Mouse (Mus musculus) cerebellum, postnatal 36 days (tissue): ENCODE data around the gene Ly75.

Source experiments
- DNase-seq, 2 experiments: peaks; one replicate each; pipeline ENCODE4 v3.0.0; 2021 to 2022; ENCODE audit warnings: mixed read lengths in 2 of 2

Ly75 gene

DNA sequence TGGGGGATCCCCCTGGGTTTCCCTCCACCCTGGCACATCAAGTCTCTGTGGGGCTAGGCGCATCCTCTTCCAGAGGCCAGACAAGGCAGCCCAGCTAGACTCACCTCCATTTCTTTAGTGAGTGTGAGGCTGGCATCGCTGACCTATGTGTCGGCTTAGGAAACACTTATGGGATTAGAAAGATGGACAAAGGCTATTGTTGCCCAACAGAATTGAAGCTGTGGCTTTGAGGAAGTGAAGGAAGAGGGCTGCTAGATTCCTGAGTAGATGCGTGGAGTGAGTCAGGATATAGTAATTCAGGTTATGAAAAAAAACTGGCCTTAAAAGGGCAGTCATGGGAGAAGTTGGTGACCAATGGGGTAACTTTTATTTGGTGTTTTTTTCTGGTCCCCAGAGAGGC is 13.6 kb downstream of the Ly75 start:
- DNase-seq, result no peak

DNA sequence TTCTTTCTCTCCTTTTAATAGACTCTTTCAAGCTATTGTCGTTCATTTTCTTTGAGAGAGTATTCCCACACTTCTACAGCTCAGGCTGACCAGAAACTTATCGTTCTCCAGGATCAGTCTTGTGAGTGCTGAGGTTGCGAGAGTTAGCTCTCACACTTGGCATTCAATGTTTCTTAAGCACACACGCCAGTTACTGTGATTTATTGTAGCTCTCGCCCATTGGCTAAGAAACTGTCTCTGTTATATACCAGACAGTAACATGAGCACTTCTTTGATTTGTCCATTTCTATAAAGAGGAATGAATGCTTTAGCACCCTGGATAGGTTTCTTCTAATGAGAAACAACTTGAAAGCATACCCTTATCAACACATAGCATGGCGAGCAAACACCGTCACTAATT is 15.2 kb downstream of the Ly75 start:
- no peak for DNase-seq

DNA sequence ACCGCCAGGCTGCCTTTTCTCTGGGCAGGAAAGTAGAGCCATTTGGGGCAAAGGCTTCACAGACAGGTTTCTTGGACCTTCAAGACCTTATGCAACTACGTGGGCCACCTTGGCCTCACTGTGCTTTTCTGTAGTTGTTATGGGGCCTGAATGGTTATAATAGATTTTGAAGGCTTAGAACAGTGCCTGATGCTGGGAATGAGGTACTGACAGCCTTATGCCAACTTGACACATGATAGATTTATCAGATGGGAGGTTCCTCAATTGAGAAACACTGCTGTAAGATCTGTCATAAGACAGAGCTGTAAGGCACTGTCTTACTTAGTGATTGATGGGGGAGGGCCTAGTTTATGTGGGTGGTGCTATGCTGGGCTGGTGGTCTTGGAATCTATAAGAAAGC is 15.9 kb downstream of the Ly75 start:
- no peak for DNase-seq

DNA sequence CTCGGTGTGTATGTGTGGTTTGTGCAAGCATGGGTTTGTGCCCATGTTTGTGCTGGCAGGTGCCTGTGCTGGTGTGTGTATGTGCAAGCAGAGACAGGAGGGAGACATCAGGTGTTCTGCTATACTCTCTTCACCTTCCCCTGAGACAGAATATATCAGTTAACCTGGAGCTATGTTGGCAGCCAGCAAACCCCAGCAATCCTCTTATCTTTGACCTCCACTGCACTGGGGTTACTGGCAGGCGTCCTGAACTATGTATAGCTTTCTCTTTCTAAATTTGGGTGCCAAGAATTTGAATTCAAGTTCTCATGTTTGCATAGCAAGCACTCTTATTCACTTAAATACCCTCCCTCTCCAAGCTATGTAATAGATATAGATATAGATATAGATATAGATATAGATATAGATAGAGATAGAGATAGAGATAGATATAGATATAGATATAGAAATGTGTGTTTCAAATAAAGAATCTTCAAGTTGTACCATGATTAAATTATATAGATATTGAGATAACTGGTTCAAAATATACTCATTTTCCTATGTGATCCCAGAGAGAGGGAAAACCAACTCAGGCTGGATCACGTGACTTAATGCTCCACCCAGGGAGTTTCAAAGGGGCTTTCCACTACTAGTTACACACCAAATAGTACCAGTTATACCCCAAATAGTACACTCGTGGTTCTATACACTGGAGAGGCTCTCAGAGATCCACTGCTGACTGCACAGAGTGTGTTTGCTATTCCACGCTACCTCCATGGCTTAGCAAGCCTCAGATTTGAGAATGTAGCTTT is 17.1 kb downstream of the Ly75 start:
- DNase-seq, result no peak

DNA sequence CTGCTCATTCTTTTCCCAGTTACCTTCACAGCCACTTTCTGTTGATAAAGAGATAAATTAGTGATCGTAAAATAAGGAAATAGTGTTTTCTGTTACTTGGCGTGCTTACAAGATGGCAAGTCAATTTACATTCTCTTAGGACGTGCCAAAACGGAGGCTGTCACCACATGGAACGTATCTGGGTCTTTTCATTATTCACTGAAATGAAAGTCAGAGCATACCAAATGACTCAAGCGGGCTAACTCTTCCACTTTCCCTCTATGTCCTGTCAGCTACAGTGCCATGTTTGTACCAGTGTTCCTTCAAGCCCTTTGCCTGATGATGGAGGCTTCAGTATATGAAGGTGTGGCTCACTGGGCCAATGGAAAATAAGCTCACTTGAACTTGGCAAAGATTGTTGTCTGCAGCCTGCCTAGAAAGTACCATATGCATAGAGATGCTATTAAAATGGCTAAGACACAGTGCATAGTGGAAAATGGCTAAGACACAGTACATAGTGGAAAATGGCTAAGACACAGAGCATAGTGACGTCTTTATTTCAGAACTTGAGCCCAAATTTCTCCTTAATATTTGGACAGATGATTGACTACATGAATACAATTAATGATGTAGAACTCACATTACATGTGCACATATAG is 17.8 kb downstream of the Ly75 start:
- DNase-seq, result no peak

DNA sequence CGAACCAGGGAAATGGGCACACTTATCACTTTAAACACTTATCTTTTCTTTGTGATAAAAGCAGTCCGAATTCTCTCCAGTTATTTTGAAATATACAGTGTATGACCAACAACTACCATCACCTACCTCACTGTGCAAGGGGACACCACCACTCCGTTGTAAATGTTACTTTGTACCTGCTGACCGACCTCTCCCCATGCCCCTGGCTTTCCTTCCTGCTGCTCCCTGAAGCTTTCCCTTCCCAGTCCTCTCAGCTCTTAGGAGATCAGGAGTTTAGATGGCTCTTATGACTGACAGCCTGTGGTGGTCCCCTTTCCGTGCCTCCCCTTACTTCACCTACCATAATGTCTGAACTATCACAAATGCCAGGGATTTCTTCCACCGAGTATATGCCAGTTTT is 21.0 kb downstream of the Ly75 start:
- no peak for DNase-seq

DNA sequence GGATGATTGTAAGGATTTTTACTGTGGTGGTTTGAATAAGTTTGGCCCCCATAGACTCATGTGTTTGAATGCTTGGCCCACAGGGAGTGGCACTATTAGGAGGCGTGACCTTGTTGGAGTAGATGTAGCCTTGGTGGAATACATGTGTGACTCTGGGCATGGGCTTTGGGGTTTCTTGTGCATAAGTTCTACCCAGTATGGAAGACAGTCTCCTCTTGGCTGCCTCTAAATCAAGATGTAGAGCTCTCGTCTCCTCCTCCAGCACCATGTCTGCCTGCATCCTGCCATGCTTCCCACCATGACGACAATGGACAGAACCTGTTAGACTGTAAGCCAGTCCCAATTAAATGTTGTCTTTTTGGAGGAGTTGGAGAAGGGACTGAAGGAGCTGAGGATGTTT is 23.3 kb downstream of the Ly75 start:
- no peak for DNase-seq

DNA sequence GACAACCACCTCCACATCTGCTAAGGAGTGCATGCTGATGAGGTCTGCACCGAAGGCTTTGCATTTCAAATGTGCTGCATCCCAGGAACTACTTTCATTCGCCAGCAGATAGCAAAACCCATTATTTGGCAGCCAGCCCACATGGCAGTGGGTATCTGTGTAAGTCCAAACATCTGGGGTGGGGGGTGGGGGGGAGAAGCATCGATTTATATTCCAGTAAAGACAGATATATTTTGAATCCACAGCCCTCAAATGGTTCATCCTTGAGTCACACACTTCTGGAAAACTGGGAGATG is 27.8 kb downstream of the Ly75 start:
- no peak for DNase-seq

DNA sequence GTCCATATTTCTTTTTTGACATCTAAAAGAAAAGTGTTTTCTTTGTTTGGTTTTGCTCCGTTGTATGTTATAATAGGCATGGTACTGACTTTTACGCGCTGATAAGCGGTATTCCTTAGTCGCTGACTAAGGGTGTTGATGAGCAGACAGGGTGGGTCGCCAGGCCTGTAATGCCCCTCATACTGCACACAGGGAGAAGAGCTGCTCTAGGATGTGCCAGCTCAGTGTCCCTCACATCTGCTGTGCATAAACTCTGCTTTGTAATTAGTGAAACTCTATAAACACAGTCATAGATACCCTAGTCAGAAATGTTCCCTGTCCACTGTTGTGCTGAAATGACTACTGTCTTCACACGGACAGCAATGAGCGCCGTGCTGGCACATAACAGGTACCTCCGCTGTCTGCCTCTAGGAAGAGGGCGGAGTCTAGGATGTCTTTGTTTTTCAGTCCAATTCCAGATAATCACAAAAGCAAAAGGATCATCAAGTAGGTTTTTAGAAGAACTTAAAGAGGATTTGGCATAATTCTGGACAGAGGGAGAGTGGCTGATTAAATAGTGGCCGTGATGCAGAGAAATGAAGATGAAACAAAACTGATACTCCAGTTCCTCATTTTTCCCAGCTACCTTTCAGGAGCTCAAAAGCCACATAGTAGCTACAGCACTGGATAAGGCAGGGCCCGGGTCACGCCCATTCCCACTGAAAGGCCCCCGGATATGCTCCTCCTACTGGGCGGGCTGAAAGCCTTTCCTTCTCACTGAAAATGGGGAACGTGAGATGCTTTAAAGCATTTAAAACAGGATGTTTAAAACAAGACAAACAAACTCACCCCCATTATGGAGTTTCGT is 28.3 kb downstream of the Ly75 start:
- DNase-seq, result no peak

DNA sequence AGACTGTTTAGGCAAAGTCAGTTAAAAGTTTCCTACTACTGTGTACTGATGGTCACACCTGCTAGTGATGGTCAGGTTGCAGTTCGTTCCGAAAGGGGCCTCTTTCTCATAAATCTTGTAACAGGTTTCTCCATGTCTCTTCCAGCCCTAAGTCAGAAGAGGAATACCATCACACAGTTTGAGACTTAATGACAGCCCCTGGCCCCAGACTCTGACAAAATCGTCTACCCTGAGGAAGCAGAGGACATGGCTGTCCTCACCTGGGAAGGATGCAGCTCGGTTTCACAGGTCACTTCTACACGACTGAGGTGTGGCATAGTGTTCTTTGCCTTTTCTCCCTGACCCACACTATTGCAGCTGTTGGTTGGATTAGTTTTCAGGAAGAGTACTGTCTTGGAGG is 30.8 kb downstream of the Ly75 start:
- no peak for DNase-seq

DNA sequence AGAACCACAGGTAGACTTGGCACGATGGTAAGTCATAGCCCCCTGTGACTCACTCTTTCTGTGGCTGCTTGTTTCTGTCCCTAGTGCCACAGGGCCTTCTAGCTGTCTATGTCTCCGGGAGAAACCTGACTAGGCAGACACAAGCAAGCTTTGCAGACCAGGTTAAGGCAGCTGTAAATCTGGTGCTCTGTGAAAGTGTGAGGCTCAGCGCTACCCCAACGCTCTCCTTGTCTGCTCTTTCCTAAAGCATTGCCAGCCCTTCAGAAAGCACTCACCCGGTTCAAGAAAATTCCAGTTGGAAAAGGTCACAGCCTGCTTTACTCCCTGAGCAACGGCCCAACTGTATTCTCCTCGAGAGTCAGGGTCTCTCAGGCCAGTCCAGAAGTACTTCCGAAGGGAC is 31.3 kb downstream of the Ly75 start:
- no peak for DNase-seq

DNA sequence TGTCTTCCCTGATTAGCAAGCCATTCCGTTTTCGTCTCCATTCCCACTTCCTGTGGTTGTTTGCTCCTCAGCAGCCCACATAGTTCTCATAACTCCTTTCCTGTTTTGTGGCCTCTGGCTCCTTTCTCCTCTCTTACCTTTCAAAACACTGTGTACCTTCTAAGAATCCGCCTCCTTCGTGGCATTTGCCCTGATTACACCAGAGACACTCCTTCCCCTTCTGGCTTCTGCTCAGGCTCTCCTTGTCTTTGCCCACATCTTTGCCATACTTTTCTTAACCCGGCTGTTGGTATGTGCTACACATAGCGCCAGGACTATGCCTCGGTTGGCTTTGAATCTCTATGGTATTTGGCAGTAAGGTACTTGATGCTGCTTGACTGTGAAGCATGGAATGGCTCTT is 35.2 kb downstream of the Ly75 start:
- DNase-seq, result no peak

DNA sequence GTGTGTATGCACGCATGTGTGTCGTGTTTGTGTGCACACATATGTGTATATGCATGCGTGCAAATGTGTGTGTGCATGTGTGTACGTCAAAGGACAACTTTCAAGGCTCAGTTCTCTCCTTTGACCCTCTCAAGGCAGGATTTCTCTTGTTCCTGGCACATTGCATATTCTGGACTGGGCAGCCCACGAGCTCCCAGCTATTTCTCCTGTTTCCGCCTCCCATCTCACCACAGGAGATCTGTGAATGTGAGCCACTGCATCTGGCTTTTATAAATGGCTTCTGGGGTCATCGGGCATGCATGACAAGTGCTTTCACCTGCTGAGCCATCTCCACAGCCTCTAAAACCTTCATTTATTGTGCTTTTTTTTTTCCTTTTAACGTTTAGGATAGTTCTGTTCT is 36.6 kb downstream of the Ly75 start:
- DNase-seq, result no peak

DNA sequence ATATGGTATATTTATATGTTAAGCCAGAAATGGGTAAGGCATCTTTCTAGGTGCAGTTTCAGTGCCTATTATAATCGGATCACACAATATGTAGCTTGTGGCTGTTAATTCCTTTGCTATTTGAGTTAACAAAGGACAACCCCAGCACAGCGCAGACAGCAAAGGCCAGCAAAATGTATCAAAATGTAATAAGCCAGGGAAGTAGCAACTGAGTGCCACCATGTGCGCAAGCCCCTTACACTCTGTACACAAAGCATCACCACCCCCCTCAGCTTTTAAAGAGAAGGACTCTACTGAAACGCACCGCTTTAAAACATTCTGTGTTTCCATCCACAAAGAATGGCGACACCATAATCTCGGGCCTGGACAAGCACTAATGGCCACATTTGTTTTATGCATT is 37.4 kb downstream of the Ly75 start:
- no peak for DNase-seq

DNA sequence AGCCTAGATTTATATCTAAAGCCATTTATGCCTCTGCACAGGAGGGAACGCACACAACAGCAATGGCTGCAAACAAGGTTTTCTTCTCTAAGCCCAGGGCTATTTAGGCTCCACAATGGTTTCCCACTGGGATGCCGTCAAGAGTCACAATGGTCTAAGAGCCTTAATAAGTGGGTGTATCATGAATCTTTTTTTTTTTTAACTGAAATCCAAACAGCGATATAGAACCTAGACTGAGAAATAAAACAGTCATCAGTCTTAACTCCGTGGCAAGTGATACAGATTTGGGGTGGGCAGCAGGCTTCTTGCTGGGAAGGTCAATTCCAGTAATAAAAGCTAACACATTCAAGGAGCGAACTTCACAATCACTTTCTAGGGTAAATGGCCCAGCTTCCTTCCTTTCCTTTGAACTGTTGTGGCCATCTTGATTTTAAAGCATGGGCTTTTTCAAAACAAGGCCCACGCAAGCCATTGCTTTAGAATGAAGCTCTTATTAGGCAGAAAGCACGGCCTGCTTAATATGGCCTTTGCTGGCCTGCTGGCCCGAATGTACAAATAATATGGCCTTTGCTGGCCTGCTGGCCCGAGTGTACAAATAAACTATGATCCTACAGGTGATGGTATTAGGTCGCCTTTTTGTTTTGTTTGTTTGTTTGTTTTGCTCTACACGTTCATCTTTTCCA is 39.4 kb downstream of the Ly75 start:
- DNase-seq, result no peak

DNA sequence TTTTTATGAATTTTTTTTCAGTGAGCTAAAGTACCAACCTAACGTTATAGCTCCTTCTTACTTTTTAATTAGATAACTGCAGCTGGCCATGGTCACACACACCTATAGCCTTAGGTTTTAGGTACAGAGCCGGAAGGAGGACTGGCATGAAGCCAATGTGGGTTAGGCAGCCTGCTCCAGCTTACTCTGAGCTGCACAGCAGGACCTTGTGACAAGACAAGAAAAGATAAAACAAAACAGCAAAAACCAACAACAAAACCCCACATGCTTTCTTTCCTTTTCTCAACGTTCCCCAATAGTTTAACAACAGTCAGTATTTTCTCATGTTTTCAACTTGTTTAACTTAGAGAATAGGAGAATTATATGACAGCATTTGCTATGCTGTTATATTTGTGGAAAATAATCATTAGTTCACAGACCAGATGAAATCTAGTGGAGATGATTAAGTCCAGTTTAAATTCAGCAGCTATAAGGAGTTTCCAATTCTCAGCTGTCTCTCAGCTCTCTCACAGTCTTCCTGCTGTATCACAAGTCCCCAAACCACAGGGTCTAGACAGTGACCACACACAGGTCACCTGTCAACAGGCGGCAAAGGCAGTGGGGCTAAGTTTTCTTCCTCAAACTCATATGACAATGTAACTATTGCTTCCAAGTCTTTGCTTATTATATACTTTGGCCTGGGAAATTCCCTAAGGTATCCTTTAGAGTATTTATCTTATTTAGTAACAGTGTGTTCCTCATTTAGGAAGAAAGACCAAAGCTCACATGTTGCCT is 40.8 kb downstream of the Ly75 start:
- DNase-seq, result no peak

DNA sequence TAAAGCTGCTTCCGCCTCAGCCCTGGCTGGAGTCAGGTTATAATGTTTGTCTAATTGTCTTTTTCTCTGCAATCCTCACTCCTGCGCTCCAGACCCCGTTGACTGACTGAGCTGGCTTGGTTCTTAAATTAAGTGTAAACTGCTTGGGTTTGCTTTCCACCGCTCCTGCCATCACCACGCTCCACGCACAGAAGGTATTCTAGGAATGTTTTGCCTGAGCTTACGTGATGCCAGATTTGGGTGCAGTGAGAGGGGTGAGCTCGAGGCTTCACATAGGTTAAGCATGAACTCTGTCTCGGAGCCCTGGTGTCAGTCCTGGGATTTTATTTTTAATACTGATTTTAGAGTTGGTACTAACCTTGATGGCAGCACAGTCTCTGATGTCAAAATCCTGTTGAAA is 45.2 kb downstream of the Ly75 start:
- no peak for DNase-seq

DNA sequence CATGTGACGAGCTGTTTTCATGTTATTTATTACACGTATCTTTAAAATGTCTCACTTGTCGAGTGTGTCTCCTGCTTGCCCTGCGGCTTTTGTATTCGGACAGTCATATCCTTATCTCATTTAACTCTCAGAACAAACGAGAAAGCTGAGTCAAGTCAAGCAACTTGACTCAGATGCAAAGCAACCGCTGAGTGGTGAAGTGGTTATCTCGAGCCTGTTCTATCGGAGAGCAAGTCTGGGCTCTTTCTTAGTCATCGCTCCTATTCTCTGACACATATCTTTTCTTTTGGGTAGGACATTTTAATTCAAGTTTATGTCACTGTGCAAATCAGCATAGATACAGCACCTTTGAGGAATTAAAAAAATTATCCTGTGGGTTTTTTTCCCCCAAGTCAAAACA is 54.5 kb downstream of the Ly75 start:
- DNase-seq, result no peak

DNA sequence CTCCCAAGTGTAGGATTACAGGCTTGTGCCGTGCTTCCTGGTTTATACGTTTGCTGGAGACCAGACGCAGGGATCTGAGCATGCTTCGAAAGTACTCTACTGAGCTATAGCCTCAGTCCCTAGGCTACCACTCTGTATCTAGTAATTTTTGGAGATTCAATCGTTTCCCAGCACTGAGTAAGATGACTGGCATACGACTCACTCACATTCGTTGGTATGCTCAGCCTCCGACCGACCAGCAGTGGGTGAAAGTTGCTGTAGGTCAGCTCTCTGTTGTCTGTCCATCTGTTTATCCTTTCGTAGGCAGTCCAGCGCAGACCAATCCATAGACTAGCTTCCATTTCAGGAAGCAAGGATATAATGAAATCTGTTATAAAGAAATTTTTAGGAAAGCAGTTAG is 55.5 kb downstream of the Ly75 start:
- no peak for DNase-seq

DNA sequence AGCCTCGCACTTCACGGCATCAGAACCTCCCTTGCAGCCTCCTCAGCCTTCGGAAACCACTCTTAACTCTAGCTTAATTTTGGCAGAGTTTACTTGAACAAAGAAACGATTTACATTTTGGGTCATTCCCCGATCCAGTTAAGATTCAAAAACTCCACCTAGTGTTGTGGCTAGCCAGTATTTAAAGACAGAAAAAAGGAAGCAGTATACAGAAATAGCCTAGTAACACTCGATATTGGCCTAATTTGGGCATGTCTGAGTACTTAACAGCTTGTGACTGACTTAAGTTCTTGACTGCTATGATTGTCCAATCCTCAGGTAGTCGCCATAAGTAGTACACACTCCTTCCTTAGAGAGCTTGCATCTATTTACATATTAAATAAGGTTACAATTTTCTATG is 56.2 kb downstream of the Ly75 start:
- DNase-seq, result no peak

DNA sequence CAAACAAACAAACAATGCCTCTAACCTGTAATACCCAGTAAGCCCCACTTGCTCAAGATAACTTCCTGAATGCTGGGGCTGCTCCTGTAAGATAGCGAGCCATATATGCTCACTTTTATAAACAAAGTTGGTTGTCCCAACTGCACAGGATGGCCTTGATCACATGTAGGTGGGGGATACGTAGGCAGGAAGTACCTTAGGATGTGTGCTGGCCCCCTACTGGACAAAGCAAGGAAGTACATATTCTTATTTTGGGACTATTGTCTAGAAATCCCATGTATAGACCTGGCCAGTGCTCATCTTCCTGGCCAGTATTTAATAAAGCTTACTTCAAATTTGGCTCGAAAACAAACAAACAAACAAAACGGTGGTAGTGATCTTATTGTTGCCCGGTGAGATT is 59.7 kb downstream of the Ly75 start:
- DNase-seq, result no peak

DNA sequence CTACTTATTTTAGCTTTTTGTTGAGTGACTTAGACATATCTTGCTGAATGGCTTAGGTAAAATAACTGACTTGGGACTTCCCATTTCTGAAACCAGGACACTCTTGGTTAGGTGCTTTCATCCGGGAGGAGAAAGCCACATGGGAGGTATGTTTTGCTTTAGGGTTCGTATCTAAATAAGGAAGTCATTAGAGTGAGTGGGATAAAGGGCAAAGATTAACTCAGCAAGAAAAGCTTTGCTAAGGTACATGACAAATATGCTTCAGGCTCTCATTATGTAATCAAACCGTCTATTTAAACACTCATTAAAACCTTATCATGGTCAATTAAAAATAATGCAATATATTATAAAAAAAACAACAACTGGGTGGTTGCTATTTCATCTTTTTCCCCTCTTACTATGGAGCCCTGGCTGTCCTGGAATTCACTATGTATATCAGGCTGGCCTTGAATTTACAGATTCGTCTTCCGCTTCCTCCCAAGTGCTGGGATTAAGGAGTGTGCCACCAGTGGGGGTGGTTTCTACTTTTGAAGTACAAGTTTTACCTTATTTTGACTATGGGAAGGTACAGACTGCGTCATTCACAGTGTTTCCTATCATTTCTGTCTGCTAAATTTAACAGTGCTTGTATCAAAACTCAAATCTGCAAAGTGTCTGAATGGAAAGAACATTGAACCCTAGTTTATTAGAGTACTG is 60.9 kb downstream of the Ly75 start:
- no peak for DNase-seq
